Mouse (Mus musculus): ENCODE measurements around the gene Gnl3l.
A peak's percentile ranks its signal among the peaks of the same experiment; 100 is the strongest.

Gnl3l gene

DNA sequence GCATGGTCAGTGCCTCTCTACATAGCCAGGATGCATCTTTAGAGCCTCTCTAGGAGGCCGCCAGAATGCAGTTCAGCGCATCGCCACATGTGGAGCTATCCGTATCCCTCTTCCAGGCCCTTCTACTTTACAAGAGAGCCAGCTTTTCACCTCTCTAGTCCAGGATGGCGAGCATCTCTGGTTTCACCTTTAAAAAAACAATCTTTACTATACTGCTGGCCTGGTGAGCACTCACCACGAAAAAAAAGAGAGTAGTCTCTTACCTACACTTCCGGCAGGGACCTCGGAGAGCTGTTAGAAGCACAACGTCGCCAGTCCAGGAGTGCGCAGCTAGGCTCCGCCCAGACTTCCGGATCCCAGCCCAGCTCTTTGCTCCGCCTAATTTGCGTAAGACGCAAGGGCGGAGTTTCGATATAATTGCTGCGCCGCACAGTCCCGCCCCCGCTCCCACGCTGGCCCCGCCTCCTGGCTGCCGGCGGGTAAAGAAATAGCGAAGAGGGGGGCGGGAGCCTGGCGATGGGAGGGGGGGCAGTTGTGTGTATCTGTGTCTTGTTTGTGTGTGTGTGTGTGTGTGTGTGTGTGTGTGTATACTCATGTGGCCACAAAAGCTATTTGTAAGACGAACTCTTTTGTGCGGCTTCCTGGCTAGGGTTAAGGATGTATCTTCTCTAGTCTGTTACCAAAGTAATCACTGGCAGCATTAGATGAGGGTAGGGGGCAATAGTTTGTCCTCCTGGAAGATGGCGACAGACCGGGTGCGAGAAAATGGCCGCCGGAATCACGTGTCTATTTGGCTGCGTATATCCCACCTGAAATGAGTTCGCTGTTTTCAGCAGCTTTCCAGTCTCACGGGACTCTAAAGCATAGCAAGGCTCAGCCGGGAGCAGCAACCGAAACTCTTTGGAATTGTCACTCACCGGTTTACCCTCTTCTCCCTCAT, at the start of gene Gnl3l:
Gene Gnl3l (minus strand): TSS at position 385 of the 940 bp plus-strand sequence.
- peak; percentile 96 for ATAC-seq (ENCODE audit: low TSS enrichment)

DNA sequence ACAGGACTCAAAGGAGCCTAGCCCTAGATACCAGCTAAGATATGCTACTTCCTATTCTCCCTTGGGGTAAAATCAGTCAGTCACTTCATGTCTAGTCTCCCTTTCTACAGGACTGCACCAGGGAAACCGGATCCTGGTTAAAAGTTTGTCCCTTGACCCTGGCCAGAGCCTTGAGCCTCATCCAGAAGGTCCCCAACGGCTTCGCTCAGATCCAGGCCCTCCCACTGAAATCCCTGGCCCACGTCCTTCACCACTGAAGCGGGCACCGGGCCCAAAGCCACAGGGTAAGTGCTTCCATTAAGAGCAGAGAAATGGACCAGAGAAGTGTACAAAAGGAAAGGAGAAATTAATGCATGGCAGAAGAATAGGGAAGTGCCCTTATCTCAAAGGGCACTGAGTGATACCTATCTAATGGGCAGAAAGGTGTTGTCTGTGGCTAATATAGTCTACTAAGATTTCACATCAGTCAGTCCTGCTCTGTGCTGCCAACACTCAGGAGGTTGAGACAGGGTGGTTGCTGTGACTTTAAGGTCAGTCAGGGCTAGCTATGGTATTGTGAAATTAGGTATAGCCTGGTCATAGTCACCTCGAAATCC, 49.0 kb upstream of the Gnl3l start:
- no peak for ATAC-seq (ENCODE audit: low TSS enrichment)

DNA sequence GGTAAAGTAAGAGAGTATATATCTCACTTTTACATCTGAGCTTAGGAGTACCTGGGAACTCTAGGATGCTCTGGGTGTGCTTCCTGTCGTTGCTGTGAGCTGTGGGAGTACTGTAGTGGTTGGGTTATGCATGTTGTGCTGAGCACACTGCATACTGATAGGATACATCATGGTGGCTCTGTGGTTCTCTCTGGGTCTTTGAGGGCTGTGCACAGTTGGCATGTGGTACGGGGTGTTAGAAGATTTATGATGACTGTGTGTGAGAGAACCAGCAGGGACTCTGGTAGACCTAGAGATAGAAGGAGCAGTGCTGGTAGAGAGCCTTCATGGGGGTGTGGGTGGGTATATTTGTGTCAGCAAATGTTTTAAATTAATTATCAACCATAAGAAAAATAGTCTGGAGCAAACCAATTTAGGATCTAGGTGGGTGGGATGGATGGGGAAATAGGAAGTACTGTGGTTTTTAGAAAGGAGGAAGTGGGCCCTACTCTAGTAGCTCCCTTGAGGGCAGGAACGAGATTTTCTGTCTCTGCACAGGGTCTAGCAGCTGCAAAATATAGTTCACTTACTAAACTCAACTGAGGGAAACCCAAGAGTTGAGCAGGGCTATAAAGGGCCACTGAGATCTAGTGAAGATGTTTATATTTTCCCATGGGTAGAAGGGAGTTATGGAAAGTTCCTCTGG, 44.6 kb upstream of the Gnl3l start:
- no peak for ATAC-seq (ENCODE audit: low TSS enrichment)

DNA sequence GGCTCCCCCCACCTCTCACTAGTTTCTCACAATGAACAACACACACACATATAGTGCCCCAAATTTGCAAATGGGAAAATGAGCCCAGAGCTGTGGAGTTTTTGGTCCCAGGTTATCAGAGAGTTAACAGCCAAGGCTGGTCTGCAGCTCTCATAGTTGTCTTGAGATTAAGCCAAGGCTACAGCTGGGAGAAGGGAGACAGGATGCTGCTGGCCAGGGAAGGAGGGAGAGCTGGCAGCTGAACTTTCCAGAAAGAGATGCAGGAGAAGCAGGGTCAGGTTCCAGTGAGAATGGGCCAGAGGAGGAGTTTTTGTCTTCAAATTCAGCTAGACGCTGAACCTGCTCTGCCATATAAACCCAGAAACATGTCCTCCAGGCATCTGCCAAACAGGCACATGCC, 42.2 kb upstream of the Gnl3l start:
- no peak for ATAC-seq (ENCODE audit: low TSS enrichment)

DNA sequence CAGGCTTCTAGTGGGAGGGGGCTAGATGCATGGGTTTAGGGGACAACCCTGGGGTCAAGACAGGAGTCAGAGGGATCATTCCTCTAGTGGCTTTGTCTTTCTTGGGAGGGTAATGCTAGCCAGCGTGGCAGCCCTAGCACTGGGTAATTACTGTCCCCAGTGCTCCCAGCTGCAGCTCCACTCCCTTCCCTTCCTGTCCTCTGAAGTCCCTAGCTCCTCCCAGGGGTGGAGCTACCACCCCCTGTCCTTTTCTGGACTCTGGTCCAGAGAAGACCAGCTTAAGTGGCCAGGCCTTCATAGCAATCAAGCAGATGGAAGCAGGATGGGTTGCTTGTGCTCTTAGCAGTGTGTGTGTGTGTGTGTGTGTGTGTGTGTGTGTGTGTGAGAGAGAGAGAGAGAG, 38.4 kb upstream of the Gnl3l start:
- peak; percentile 52; the same call in 1 of the 2 replicates for ATAC-seq (ENCODE audit: low TSS enrichment)

DNA sequence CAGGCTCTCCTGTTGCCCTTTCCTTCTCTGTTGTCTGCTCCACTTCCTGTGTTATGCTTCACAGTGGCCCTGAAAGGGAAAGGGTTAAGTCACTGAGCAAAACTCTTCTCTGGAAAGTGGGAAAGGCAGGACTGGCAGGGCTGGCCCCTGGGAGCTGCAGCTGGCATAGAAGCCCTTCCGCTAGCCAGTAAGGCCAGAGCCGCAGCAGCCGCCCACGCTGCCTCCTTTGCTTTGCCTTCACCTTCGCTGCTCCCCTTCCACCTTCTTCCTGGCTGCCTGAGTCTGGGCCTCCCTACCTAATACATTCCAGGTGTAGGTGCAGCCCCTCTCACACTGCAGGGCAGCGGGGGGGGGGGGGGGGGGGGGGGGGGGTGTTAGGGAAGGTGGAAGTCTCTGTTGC, 37.4 kb upstream of the Gnl3l start:
- ATAC-seq (ENCODE audit: low TSS enrichment) = no peak

DNA sequence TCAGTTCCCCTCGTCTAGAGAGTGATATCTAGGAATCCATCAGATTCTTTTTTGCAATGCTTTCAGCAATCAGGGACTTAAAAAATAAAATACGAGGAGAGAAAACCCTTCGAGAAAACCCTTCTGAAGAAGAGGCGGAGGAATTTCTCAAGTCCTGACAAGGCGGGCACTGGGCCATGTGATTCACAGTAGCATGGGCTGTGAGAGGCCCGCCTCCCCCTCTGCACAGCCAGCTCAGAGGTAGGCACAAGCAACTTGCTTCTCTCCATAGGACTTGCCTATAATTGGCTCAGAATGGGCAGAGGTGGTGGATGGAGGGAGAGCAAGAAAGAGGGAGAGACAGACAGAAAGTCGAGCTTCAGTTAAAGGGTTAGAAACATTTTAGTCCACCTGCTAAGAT, 33.2 kb upstream of the Gnl3l start:
- peak; percentile 69 for ATAC-seq (ENCODE audit: low TSS enrichment)

DNA sequence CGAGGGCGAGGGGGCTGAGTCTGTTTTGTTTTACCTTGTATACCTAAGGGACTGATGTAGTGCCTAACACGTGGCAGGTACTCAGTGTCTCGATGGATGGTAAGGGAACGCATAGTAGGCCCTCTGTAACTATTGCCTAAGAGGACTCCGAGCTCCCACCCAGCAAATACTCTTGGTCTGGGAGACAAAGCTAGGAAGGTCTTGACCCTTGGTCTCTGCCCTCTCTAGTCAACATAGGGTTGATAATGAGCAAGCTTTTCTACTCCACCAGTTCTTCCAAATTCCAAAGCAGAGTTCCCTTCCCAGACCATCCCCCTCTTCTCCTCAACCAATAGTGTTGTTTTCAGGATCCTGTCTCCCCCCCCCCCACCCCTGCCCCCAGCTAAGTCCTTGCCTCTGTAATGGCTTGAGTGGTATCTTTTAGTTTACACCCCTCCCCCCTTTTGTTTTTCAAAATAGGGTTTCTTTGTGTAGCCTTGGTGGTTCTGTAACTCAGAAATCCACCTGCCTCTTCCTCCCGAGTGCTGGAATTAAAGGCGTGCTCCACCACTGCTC, 32.6 kb upstream of the Gnl3l start:
- ATAC-seq (ENCODE audit: low TSS enrichment) = no peak

DNA sequence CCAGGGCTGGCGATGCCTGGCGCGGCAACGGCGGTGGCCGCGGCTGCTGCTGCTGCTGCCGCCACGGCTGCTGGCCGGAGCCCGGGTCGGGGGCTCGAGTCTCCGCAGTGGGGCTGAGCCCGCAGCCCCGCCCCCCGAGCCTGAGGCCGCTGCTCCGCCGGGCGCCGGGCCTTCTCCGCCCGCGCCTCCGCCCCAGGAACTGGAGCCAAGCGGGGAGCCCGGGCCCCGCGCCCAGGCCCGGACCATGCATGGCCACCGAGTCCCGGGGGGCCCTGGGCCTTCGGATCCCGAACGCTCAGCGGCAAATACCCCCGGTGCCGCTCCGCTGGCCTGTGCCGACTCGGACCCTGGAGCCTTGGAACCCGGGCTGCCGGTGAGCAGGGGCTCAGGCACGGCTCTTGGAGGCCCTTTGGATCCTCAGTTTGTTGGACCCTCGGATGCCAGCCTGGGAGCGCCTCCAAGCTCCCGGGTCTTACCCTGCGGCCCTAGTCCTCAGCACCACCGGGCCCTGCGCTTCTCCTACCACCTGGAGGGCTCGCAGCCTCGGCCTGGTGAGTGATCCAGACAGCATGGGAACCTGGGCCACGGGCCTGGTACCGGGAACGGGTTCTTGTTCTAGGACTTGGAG, 30.4 kb upstream of the Gnl3l start:
- ATAC-seq (ENCODE audit: low TSS enrichment) = peak; percentile 38; the same call in 1 of the 2 replicates

DNA sequence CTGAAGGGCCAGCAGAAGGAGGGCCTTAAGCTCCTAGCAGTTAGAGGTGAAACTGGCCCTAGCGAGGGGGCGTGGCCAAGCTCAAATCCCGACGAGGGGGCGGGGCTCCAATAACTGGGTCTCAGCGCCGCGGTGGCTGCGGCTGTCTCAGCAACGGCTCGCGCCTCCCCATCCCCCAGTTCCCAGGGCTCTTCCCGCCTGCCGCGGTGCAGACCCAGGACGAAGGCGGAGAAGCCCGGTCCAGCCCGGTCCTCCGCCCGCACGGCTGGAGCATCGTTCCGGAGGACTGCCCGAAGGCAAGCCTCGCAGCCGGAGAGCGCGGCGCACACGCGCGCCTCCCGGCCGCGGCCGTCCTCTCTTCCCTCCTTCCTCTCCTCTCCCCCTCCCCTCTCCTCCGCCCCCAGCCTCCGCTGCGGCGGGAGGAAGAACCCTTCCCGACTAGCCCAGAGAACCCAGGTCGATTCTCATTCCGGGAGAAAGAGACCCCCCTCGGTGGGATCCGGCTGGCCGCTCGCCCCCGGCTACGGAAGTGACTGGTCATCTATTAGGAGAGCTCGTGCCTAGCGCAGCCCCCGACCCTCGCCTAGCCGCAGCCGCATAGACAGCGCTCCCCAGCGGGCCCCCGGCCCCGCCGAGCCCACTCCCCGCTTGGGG, 29.8 kb upstream of the Gnl3l start:
- ATAC-seq (ENCODE audit: low TSS enrichment) = peak; percentile 72

DNA sequence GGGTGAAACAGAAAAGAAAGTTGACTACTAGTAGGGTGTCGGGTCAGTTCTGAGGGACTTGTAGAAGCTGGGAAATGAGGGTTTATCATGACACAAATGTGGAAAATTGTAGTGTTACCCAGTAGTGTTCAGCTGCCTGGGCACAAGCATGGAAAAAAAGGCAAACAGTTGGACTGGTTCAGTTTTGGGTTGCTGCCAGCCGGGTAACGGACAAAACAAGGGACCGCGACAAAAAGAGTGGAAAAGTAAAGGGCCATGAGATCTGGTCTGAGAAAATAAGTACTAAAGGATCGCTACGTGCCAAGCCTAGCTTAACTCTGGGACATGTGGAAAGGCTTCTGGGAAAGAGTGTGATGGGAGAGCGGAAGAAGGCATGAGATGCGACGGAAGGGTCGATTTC, 29.2 kb upstream of the Gnl3l start:
- ATAC-seq (ENCODE audit: low TSS enrichment) = no peak

DNA sequence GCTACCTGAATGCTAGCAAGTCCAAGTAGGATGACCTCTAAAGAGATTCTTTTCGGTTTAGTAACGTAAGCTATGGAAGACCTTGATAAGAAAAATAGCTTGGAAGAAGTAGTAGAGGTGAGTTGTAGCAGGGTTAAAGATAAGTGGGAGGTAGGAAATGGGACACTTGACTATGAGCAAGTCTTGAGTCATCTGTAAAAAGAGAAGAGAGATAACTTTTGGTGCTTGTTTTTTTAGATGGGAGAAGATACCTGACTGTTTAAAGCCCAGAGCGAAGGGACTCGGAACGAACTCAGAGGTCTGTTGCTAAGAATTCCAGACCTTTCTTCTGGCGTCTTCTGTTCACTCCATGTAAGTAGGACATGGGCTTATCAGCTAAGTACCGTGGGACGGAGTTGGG, 28.7 kb upstream of the Gnl3l start, which contains the start of gene Fgd1:
Gene Fgd1 (plus strand): TSS at position 301 of the 400 bp plus-strand sequence.
- no peak for ATAC-seq (ENCODE audit: low TSS enrichment)

DNA sequence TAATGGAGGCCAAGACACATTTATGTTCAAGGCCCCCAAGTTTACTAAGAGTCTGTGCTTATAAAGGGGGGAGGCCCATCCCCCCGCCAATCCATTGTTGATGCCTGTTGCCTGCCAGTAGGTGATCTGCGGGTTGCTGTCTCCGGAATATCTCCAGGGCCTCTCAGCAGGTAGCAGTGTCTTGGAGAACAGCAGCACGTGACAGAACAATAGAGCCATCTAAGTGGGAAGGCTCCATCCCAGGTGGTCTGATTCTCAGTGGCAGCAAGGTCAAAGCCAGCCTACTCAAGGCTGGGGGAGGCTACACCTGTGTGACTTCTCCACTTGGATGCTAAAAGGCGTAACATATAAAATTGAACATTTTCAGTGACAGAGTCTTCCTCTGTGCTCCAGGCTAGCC, 24.1 kb upstream of the Gnl3l start:
- ATAC-seq (ENCODE audit: low TSS enrichment) = no peak

DNA sequence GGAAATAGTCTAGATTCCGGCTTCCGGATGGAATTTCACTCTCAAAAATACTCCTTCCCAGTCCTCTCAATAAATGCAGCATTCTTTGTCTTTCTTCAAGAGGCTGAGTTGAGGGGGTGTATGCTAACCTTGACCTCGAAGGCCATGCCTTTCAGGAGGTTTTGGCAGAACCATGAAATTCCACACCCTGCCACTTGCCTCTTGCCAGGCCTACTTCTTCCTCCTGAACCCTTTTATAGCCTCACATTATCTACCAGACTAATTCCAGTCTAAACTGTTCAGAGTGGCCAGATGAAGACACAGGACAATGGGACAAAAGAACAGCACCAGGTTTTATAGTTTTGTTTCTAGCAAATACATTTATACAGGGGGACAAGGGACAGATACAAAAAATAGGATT, 14.3 kb upstream of the Gnl3l start:
- no peak for ATAC-seq (ENCODE audit: low TSS enrichment)

DNA sequence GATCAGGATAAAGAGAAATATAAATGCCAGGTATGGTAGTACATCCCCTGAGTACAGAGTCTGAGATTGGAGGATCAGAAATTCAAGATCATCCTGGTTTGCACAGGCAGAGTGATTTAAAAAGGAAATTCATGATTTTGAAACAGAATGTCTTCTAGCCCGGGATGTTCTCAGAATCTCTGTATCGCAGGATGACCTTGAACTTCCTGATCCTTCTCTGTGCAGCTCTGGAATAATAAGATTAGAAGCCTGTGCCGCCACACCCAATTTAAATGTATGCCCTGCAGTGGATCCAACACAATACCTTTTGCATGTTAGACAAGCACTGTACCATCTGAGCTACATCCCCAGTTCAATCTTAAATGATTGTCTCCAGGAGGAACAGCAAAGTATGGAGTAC, 1.7 kb upstream of the Gnl3l start:
- ATAC-seq (ENCODE audit: low TSS enrichment) = no peak

DNA sequence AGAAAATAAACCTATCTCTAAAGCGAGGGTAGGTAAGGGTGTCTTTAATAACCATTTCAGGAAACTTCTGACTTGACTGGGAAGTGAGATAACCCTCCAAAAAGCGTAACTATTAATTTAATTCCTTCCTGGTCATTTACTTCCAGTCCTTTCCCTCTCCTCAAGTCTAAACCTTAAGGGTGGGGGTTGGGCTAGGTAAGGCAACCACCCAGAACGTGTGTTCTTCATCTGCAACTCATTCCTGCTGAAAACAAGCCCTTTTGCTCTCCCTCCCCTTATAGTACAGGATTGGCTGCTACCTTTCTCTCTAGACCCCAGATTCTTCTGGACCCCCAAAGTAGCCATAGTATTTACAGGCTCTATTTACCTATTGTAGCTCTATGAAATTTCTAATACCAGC, 775 bp upstream of the Gnl3l start:
- ATAC-seq (ENCODE audit: low TSS enrichment) = no peak

DNA sequence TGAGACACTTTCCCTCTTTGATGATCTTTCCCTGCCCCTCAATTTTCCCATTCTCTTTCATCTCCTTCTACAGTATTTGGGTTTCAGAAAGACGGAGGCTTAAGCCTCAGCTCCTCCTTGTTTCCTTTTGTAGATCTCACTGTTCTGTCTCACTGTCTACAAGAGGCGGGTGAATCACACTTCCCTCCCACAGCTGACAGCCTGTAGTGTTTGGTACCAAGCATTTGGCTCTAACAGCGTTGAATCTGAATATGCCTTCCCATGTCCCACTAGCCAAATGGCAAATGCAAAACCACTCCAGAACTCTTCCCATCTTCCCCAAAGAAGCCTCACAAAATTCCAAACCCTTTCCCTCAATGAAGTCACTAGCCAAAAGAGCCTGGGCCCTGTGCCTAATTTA, 20.3 kb downstream of the Gnl3l start:
- ATAC-seq (ENCODE audit: low TSS enrichment) = peak; percentile 99

DNA sequence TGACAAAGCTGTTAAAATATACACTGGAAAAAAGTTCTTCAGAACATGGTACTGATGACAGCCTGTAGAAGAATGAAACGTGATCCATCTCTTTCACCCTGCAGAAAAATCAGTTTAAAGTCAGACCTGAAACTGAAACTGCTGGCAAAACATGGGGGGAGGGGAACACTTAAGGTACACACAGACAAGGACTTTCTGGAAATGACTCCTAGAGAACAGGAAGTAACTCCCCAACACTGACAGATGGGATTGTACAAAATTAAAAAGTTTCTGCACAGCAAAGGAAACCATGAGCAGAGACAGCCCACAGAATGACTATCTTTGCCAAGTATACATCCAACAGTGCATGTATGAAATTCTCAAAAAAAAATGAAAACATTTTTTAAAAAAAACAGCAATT, 35.5 kb downstream of the Gnl3l start:
- ATAC-seq (ENCODE audit: low TSS enrichment) = peak; percentile 76; the same call in 1 of the 2 replicates

DNA sequence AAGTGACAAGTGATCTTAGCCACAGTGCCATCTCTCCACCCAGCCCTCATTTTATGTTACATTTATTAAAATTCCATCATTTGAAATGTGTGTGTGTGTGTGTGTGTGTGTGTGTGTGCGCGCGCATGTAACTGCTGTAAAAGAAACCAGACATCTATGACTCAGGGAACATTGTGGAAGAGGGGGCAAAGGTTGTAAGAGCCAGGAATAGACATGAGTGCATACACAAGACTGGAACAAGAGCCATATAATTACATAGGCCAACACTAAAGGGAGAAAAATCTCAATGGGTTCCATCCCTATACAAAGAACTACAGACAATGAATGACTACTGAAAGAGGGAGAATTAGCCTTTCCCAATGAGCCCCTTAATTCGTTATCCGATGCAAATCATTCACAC, 41.7 kb downstream of the Gnl3l start:
- ATAC-seq (ENCODE audit: low TSS enrichment) = no peak

DNA sequence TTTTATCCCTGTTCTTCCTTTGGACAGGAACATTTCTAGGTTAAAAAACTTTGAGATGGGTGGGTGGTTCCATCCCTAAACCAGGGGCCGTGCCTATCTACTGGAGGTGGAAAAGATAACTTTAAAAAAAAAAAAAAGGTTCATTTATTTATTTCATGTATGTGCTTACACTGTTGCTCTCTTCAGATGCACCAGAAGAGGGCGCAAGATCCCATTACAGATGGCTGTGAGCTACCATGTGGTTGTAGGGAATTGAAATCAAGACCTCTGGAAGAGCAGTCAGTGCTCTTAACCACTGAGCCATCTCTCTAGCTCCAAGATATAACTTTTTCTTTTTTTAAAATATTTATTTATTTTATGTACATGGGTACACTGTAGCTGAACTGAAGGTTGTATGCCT, 54.1 kb downstream of the Gnl3l start:
- ATAC-seq (ENCODE audit: low TSS enrichment) = no peak

DNA sequence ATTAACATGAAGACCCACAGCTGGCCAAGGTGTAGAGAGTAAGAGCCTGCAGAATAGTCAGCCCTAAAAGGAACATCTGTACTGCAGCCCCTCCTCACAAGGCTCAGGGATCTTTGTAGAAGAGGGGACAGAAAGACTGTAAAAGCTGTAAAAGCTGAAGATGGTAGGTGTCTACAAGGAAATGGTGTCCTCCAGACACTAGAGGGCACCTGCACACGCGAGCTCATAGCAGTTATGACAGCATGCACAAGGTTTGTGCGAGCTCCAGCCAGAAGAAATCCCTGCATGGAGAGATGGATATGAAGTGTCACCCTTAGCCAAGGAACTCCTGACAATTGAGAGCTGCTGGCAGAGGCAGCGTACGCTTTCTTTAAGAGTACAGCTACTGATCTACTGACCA, 56.4 kb downstream of the Gnl3l start:
- no peak for ATAC-seq (ENCODE audit: low TSS enrichment)

Measured in frontal cortex, adult (tissue).